Mouse (Mus musculus): Measurements from ENCODE around the gene Colq. TPM values are rescaled to one million over a fixed set of nuclear protein-coding genes. Genes with fewer than 3 reads are reported as not detected.

The Colq gene
- polyA plus RNA-seq, 1 experiment, result not detected

DNA sequence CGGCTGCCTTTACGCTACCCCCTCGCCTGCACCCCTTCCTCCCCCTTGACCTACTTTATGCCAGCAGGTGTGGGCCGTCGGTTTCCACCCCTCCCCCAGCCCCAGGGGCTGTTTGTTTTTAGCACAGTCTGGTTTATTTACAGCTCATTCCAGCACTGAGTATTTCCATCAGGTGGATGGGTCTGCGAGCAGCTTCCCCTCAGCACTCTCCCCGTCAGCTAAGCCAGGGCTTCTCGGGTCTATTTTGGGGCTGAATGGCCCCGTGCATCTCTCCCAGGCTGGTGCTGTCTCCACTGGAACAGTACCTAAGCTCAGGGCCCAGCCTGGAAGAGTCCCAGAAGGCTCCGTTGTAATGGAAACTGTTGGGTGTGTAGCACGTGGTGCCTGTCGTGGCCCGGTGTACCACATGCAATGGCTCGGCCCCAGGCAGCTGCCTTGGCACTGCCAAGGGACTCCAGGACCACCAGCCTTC, 35.1 kb downstream of the Colq start:
- Histone ChIP-seq H3K36me3 (ENCODE audit: control insufficient read depth, insufficient read depth) (no peaks in the 10 kb centered on the region), H3K4me3 (ENCODE audit: insufficient read depth, poor library complexity, severe bottlenecking) (no peak overlapping the region), H3ac (ENCODE audit: control insufficient read depth, insufficient read length, low read depth) (no peak overlapping the region), H3K27me3 (ENCODE audit: control insufficient read depth, insufficient read depth, insufficient read length) (peaks cover 22% of the 10 kb centered on the region), H3K79me2 (ENCODE audit: control insufficient read depth, insufficient read depth) (no peaks in the 10 kb centered on the region), H3K79me3 (ENCODE audit: low read depth) (no peaks in the 10 kb centered on the region)
- TF ChIP-seq MYOG (IDR thresholded peaks at IDR 0.05; ENCODE audit: control insufficient read depth, extremely low read depth, insufficient read length) (no peak), MYOD1 (IDR thresholded peaks at IDR 0.05; ENCODE audit: control insufficient read depth, insufficient read length, low read depth) (no peak), MAX (IDR thresholded peaks at IDR 0.05) (no peak)

DNA sequence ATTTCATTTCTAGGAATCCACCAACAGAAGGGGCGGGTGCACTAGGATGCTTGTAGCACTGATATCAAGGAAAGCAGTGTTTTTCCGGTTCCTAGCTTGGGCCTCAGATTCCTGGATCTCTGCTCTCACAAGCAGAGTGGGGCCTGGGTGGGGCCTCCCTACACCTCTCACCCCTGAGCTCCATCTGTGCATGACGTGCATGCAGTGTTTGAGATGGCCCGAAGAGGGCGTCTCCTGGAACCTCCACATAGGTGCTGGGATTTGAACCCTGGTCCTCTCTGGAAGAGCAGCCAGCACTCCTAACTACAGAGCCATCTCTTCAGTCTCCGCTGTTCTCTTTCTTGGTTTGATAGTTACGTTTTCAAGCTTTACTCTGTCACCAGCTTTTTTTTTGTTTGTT, 36.1 kb downstream of the Colq start:
- Histone ChIP-seq H3K36me3 (ENCODE audit: control insufficient read depth, insufficient read depth) (no peaks in the 10 kb centered on the region), H3K79me3 (ENCODE audit: low read depth) (no peaks in the 10 kb centered on the region), H3K27me3 (ENCODE audit: control insufficient read depth, insufficient read depth, insufficient read length) (peaks cover 18% of the 10 kb centered on the region), H3K79me2 (ENCODE audit: control insufficient read depth, insufficient read depth) (no peaks in the 10 kb centered on the region), H3ac (ENCODE audit: control insufficient read depth, insufficient read length, low read depth) (no peak overlapping the region), H3K4me3 (ENCODE audit: insufficient read depth, poor library complexity, severe bottlenecking) (no peak overlapping the region)
- TF ChIP-seq MYOD1 (IDR thresholded peaks at IDR 0.05; ENCODE audit: control insufficient read depth, insufficient read length, low read depth), result no peak
- TF ChIP-seq CEBPB (IDR thresholded peaks at IDR 0.05; ENCODE audit: low read depth), result no peak
- TF ChIP-seq USF1 (IDR thresholded peaks at IDR 0.05; ENCODE audit: low read depth), result no peak
- no peak for TF ChIP-seq MYOG (IDR thresholded peaks at IDR 0.05; ENCODE audit: control insufficient read depth, extremely low read depth, insufficient read length)

DNA sequence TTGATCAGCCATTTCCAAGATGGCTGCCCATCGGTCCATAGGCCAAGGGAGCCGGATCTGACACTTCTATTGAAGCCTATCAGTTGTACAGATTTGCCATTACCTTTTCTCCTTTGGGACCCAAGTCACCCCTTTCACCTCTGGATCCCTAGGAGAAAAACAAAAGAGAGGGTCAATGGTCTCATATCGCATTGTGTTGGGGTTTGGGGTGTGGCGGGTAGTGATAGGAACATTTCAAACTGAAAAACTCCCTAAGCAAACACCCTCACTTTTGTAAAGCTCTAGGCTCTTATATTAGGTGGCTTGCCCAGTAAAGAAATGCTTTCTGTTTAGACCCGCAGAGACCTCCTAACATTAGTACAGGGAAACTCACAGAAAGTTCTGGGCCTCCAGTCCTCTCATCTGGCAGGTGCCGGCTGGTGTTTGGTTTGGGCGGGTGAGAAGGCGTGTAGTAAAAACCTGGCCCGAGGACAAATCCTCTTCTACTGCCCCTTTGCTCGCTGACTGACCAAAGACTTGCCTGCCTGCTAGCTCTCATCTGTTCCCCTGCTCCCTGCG, 47.2 kb downstream of the Colq start:
- no peaks in the 10 kb centered on the region for H3K79me2 ChIP-seq (ENCODE audit: control insufficient read depth, insufficient read depth)
- no peaks in the 10 kb centered on the region for H3K79me3 ChIP-seq (ENCODE audit: low read depth)
- H3K4me3 ChIP-seq (ENCODE audit: insufficient read depth, poor library complexity, severe bottlenecking), result no peak overlapping the region
- no peaks in the 10 kb centered on the region for H3K36me3 ChIP-seq (ENCODE audit: control insufficient read depth, insufficient read depth)
- TF ChIP-seq USF1 (IDR thresholded peaks at IDR 0.05; ENCODE audit: low read depth) (no peak), MYOD1 (IDR thresholded peaks at IDR 0.05; ENCODE audit: control insufficient read depth, insufficient read length, low read depth) (no peak), CTCF (IDR thresholded peaks at IDR 0.05; ENCODE audit: control insufficient read depth, insufficient read depth, insufficient read length) (no peak), FOSL1 (IDR thresholded peaks at IDR 0.05; ENCODE audit: insufficient read depth, low read length, poor library complexity, severe bottlenecking) (no peak), MYOG (IDR thresholded peaks at IDR 0.05; ENCODE audit: control insufficient read depth, extremely low read depth, insufficient read length) (no peak), MAX (IDR thresholded peaks at IDR 0.05) (no peak), CEBPB (IDR thresholded peaks at IDR 0.05; ENCODE audit: low read depth) (no peak)
- H3ac ChIP-seq (ENCODE audit: control insufficient read depth, insufficient read length, low read depth), result no peak overlapping the region
- peaks cover 46% of the 10 kb centered on the region for H3K27me3 ChIP-seq (ENCODE audit: control insufficient read depth, insufficient read depth, insufficient read length)

- Histone ChIP-seq H3K4me3 (ENCODE audit: insufficient read depth, poor library complexity, severe bottlenecking) (no peak overlapping the region), H3K27me3 (ENCODE audit: control insufficient read depth, insufficient read depth, insufficient read length) (peaks cover 18% of the 10 kb centered on the region), H3K79me2 (ENCODE audit: control insufficient read depth, insufficient read depth) (no peaks in the 10 kb centered on the region), H3K36me3 (ENCODE audit: control insufficient read depth, insufficient read depth) (no peaks in the 10 kb centered on the region), H3ac (ENCODE audit: control insufficient read depth, insufficient read length, low read depth) (no peak overlapping the region), H3K79me3 (ENCODE audit: low read depth) (no peaks in the 10 kb centered on the region)
- TF ChIP-seq MAX (IDR thresholded peaks at IDR 0.05) (no peak), MYOD1 (IDR thresholded peaks at IDR 0.05; ENCODE audit: control insufficient read depth, insufficient read length, low read depth) (no peak), CEBPB (IDR thresholded peaks at IDR 0.05; ENCODE audit: low read depth) (no peak), USF1 (IDR thresholded peaks at IDR 0.05; ENCODE audit: low read depth) (no peak), CTCF (IDR thresholded peaks at IDR 0.05; ENCODE audit: control insufficient read depth, insufficient read depth, insufficient read length) (no peak), MYOG (IDR thresholded peaks at IDR 0.05; ENCODE audit: control insufficient read depth, extremely low read depth, insufficient read length) (no peak), FOSL1 (IDR thresholded peaks at IDR 0.05; ENCODE audit: insufficient read depth, low read length, poor library complexity, severe bottlenecking) (no peak)
These were observed 53.8 kb downstream of the Colq start for GRCm38 (mm10) chr14:31537298-31537697.

DNA sequence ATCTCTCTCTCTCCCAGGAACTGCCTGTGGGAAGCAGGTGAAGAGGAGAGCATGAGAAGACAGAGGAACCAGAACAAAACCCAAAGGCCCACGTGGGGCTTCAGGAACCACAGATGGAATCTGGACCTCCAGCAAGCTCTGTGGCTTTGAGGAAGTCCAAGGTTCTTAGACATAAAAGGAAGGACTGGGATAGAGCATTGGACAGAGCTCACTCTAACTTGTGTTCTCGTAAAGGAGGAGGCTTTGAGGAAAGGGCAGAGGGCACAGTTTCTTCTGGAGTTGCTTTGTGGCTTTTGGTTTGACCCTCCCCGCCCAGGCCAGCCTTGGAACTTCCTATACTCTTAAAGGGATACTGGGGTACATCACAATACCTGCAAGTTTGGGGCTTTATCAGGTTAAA, 58.5 kb downstream of the Colq start:
- TF ChIP-seq FOSL1 (IDR thresholded peaks at IDR 0.05; ENCODE audit: insufficient read depth, low read length, poor library complexity, severe bottlenecking), result no peak
- TF ChIP-seq MYOD1 (IDR thresholded peaks at IDR 0.05; ENCODE audit: control insufficient read depth, insufficient read length, low read depth), result no peak
- no peak for TF ChIP-seq CEBPB (IDR thresholded peaks at IDR 0.05; ENCODE audit: low read depth)
- no peak for TF ChIP-seq CTCF (IDR thresholded peaks at IDR 0.05; ENCODE audit: control insufficient read depth, insufficient read depth, insufficient read length)
- no peak for TF ChIP-seq USF1 (IDR thresholded peaks at IDR 0.05; ENCODE audit: low read depth)
- TF ChIP-seq MYOG (IDR thresholded peaks at IDR 0.05; ENCODE audit: control insufficient read depth, extremely low read depth, insufficient read length), result no peak
- TF ChIP-seq MAX (IDR thresholded peaks at IDR 0.05), result no peak
- H3K36me3 ChIP-seq (ENCODE audit: control insufficient read depth, insufficient read depth), result no peaks in the 10 kb centered on the region
- H3K79me2 ChIP-seq (ENCODE audit: control insufficient read depth, insufficient read depth), result no peaks in the 10 kb centered on the region
- no peak overlapping the region for H3K4me3 ChIP-seq (ENCODE audit: insufficient read depth, poor library complexity, severe bottlenecking)
- no peak overlapping the region for H3ac ChIP-seq (ENCODE audit: control insufficient read depth, insufficient read length, low read depth)
- H3K79me3 ChIP-seq (ENCODE audit: low read depth), result no peaks in the 10 kb centered on the region
- H3K27me3 ChIP-seq (ENCODE audit: control insufficient read depth, insufficient read depth, insufficient read length), result peaks cover 7% of the 10 kb centered on the region

DNA sequence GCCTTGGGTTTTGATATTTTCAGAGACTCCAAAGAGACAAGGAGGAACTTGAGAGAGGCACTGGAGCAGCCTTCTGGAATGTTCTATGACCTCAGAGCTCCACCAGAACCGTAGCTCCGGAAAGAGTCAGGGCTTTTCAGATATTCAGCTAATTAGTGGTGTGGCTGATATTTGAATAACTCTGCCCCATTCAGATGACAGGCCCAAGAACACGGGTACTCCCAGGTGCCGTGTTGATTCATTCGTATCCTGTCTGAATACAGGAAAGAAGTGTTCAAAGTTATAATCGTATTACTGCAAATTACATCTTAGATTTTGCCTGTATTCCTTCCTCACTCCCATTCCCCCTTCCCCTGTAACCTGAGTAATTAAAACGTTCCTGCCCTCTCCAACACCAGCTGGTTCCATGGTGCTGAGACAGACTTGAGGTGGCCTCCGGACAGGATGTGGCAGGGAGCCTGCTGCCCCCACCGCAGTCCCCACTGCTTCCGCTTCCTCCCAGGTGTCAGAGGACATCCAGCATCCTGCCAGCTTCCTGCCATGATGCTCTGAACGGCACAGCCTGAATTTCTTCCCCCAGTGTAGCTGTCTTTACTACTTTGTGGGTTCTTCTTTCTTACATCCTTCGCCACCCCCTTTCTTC, 59.5 kb downstream of the Colq start:
- no peak overlapping the region for H3ac ChIP-seq (ENCODE audit: control insufficient read depth, insufficient read length, low read depth)
- no peaks in the 10 kb centered on the region for H3K36me3 ChIP-seq (ENCODE audit: control insufficient read depth, insufficient read depth)
- H3K79me2 ChIP-seq (ENCODE audit: control insufficient read depth, insufficient read depth), result no peaks in the 10 kb centered on the region
- peaks cover 7% of the 10 kb centered on the region for H3K27me3 ChIP-seq (ENCODE audit: control insufficient read depth, insufficient read depth, insufficient read length)
- TF ChIP-seq MAX (IDR thresholded peaks at IDR 0.05) (no peak), MYOG (IDR thresholded peaks at IDR 0.05; ENCODE audit: control insufficient read depth, extremely low read depth, insufficient read length) (no peak), FOSL1 (IDR thresholded peaks at IDR 0.05; ENCODE audit: insufficient read depth, low read length, poor library complexity, severe bottlenecking) (no peak), USF1 (IDR thresholded peaks at IDR 0.05; ENCODE audit: low read depth) (no peak), MYOD1 (IDR thresholded peaks at IDR 0.05; ENCODE audit: control insufficient read depth, insufficient read length, low read depth) (no peak), CTCF (IDR thresholded peaks at IDR 0.05; ENCODE audit: control insufficient read depth, insufficient read depth, insufficient read length) (no peak)
- no peaks in the 10 kb centered on the region for H3K79me3 ChIP-seq (ENCODE audit: low read depth)
- H3K4me3 ChIP-seq (ENCODE audit: insufficient read depth, poor library complexity, severe bottlenecking), result no peak overlapping the region
